ENCODE assay signal across 28 mouse cellular contexts in genomic region chr14:19739416-19740146, GRCm38 (mm10). TPM values are rescaled to one million over a fixed set of nuclear protein-coding genes. Genes with fewer than 3 reads are reported as not detected.
A peak's percentile ranks its signal among the peaks of the same experiment; 100 is the strongest.
DNase-seq lines count a peak whose midpoint lies in the region; ATAC-seq and TF ChIP-seq lines count a peak whose summit lies in the region.
"Had no signal": no experiment of that assay in that cellular context is flagged by ENCODE, and none has a peak within 500 bp of the region (broad histone marks: within the 10 kb centered on the region; RNA-seq: fewer than 3 reads in every experiment).

No protein-coding gene starts in this region.

- ATAC-seq in forebrain, postnatal 0 days = peak; percentile 86
- ATAC-seq in forebrain, embryonic 11.5 days (replicated peaks; ENCODE audit: low FRiP score) = no peak
- no peak for ATAC-seq in kidney, embryonic 14.5 days (ENCODE audit: low FRiP score, low TSS enrichment)
- ATAC-seq: inflammation-experienced regulatory T-cells, adult 6 months had no signal

- 23% methylated on average over 9 of the region's 9 CpGs for WGBS in forebrain, postnatal 0 days
- 45% methylated on average over 9 of the region's 9 CpGs for WGBS in forebrain, embryonic 11.5 days
- WGBS in kidney, adult 2 months = 44% methylated on average over 9 of the region's 9 CpGs
- 63% methylated on average over 9 of the region's 9 CpGs for WGBS in kidney, embryonic 14.5 days
- WGBS in heart, embryonic 10.5 days = 81% methylated on average over 9 of the region's 9 CpGs

- H3K9ac ChIP-seq in forebrain, postnatal 0 days = no peak overlapping the region
- H3K9ac ChIP-seq in forebrain, embryonic 11.5 days (ENCODE audit: low read length) = no peak overlapping the region
- no peak overlapping the region for H3K9ac ChIP-seq in kidney, embryonic 14.5 days (ENCODE audit: low read depth, low read length)
- H3K9ac ChIP-seq: embryonic facial prominence, embryonic 13.5 days; heart, embryonic 13.5 days; hindbrain, embryonic 12.5 days; liver, embryonic 15.5 days had no signal

- no peak for TF ChIP-seq CTCF in forebrain, postnatal 0 days (IDR thresholded peaks at IDR 0.05; ENCODE audit: low read depth)
- no peak for TF ChIP-seq CTCF in kidney, adult 2 months (conservative IDR thresholded peaks at IDR 0.05; ENCODE audit: insufficient read depth, insufficient read length, low read depth, low read length)

- no peak for DNase-seq in forebrain, postnatal 0 days
- DNase-seq in forebrain, embryonic 11.5 days (ENCODE audit: low spot score) = no peak
- DNase-seq in kidney, adult 2 months = peak; percentile 75
- peak; percentile 47 to 51 for DNase-seq in kidney, postnatal 36 days
- DNase-seq in c-Kit-positive CD71-positive TER-119-positive erythroid progenitor cells, embryonic 14.5 days (ENCODE audit: low spot score) = no peak
- no peak for DNase-seq in heart, embryonic 10.5 days (ENCODE audit: low spot score)
- DNase-seq: adrenal gland, adult 2 months; B cell, adult 2 months; cerebellum, adult 11-12 months; cerebellum, postnatal 25 days; gastrocnemius, postnatal 10 days; heart, adult 18-20 months; heart, postnatal 14 days; liver; lung, postnatal 10 days; thymus, adult 18-20 months; thymus, postnatal 4 days had no signal

- H3K4me3 ChIP-seq in forebrain, postnatal 0 days (ENCODE audit: low read depth, low read length) = no peak overlapping the region
- no peak overlapping the region for H3K4me3 ChIP-seq in forebrain, embryonic 11.5 days (ENCODE audit: low read depth, low read length)
- no peak overlapping the region for H3K4me3 ChIP-seq in kidney, adult 2 months (ENCODE audit: insufficient read depth, low read depth, low read length)
- H3K4me3 ChIP-seq in kidney, embryonic 14.5 days (ENCODE audit: low read length) = no peak overlapping the region
- H3K4me3 ChIP-seq in heart, embryonic 10.5 days = no peak overlapping the region
- H3K4me3 ChIP-seq: embryonic facial prominence, embryonic 13.5 days; erythroblast, embryonic 14.5 days; heart, embryonic 13.5 days; hindbrain, embryonic 12.5 days; limb, embryonic 10.5 days; liver, embryonic 15.5 days had no signal

- no peaks in the 10 kb centered on the region for H3K27me3 ChIP-seq in forebrain, postnatal 0 days (ENCODE audit: insufficient read depth, low read length)
- H3K27me3 ChIP-seq in forebrain, embryonic 11.5 days (ENCODE audit: control insufficient read depth, insufficient read depth, low read length) = no peaks in the 10 kb centered on the region
- H3K27me3 ChIP-seq in kidney, adult 2 months (replicated peaks; ENCODE audit: control insufficient read depth, insufficient read depth, low read length) = no peaks in the 10 kb centered on the region
- H3K27me3 ChIP-seq in kidney, embryonic 14.5 days (ENCODE audit: control insufficient read depth, insufficient read depth, low read length) = no peaks in the 10 kb centered on the region; the same call in 1 of the 2 replicates
- H3K27me3 ChIP-seq in heart, embryonic 10.5 days (ENCODE audit: insufficient read depth, poor library complexity, severe bottlenecking) = no peaks in the 10 kb centered on the region
- H3K27me3 ChIP-seq: CH12.LX; embryonic facial prominence, embryonic 13.5 days; heart, embryonic 13.5 days; hindbrain, embryonic 12.5 days; liver, embryonic 15.5 days had no signal

- no peaks in the 10 kb centered on the region for H3K4me1 ChIP-seq in forebrain, postnatal 0 days (ENCODE audit: insufficient read depth)
- H3K4me1 ChIP-seq in forebrain, embryonic 11.5 days (replicated peaks; ENCODE audit: control insufficient read depth, insufficient read depth, low read length) = peaks cover 1% of the 10 kb centered on the region; the same call in 1 of the 2 replicates
- H3K4me1 ChIP-seq in kidney, adult 2 months (ENCODE audit: control insufficient read depth, insufficient read depth, low read length) = 0 out of 2 replicates have a peak, but pooled peaks cover 4% of the 10 kb centered on the region
- H3K4me1 ChIP-seq in kidney, embryonic 14.5 days (ENCODE audit: control insufficient read depth, insufficient read depth, low read length) = peaks cover 17% of the 10 kb centered on the region
- peaks cover 14% of the 10 kb centered on the region; the same call in 1 of the 2 replicates for H3K4me1 ChIP-seq in heart, embryonic 10.5 days
- H3K4me1 ChIP-seq: liver, embryonic 15.5 days had no signal

- no peaks in the 10 kb centered on the region for H3K36me3 ChIP-seq in forebrain, postnatal 0 days (ENCODE audit: insufficient read depth)
- H3K36me3 ChIP-seq in forebrain, embryonic 11.5 days (ENCODE audit: control insufficient read depth, insufficient read depth, low read length) = no peaks in the 10 kb centered on the region
- H3K36me3 ChIP-seq in kidney, adult 2 months (ENCODE audit: control insufficient read depth, insufficient read depth, low read length) = no peaks in the 10 kb centered on the region
- H3K36me3 ChIP-seq in kidney, embryonic 14.5 days (ENCODE audit: control insufficient read depth, insufficient read depth, low read length) = no peaks in the 10 kb centered on the region
- H3K36me3 ChIP-seq in heart, embryonic 10.5 days = no peaks in the 10 kb centered on the region
- H3K36me3 ChIP-seq: embryonic facial prominence, embryonic 13.5 days; G1E; heart, embryonic 13.5 days; hindbrain, embryonic 12.5 days; limb, embryonic 10.5 days; liver, embryonic 15.5 days had no signal

- TF ChIP-seq POLR2A in kidney, adult 2 months (IDR thresholded peaks at IDR 0.05; ENCODE audit: low read depth, low read length) = no peak

- H3K4me2 ChIP-seq in forebrain, postnatal 0 days (ENCODE audit: low read depth) = no peak overlapping the region
- no peak overlapping the region for H3K4me2 ChIP-seq in forebrain, embryonic 11.5 days (ENCODE audit: low read depth, low read length, severe bottlenecking)
- H3K4me2 ChIP-seq in kidney, embryonic 14.5 days (replicated peaks; ENCODE audit: low read depth, low read length) = no peak overlapping the region
- H3K4me2 ChIP-seq: embryonic facial prominence, embryonic 13.5 days; heart, embryonic 13.5 days; hindbrain, embryonic 12.5 days; liver, embryonic 15.5 days; midbrain, embryonic 11.5 days had no signal

- no peak overlapping the region for H3K27ac ChIP-seq in forebrain, postnatal 0 days (ENCODE audit: low read depth, low read length)
- no peak overlapping the region for H3K27ac ChIP-seq in forebrain, embryonic 11.5 days (ENCODE audit: low read depth, low read length)
- H3K27ac ChIP-seq in kidney, adult 2 months (ENCODE audit: insufficient read depth, low read depth, low read length) = no peak overlapping the region
- peak overlapping the region; percentile 12; the same call in 1 of the 2 replicates for H3K27ac ChIP-seq in kidney, embryonic 14.5 days (ENCODE audit: low read depth, low read length)
- H3K27ac ChIP-seq in heart, embryonic 10.5 days = no peak overlapping the region
- H3K27ac ChIP-seq: heart, embryonic 13.5 days; hindbrain, embryonic 12.5 days; limb, embryonic 10.5 days; liver, embryonic 15.5 days had no signal

- H3K9me3 ChIP-seq in forebrain, postnatal 0 days (ENCODE audit: low read length) = no peaks in the 10 kb centered on the region
- no peaks in the 10 kb centered on the region for H3K9me3 ChIP-seq in forebrain, embryonic 11.5 days (ENCODE audit: control insufficient read depth, low read length)
- no peaks in the 10 kb centered on the region for H3K9me3 ChIP-seq in kidney, embryonic 14.5 days (ENCODE audit: control insufficient read depth, low read length)
- H3K9me3 ChIP-seq in heart, embryonic 10.5 days = no peaks in the 10 kb centered on the region
- H3K9me3 ChIP-seq: embryonic facial prominence, embryonic 13.5 days; G1E; heart, embryonic 13.5 days; hindbrain, embryonic 12.5 days; limb, embryonic 10.5 days; liver, embryonic 15.5 days had no signal

RNA-seq across cellular contexts. Expression of gene Nid2, which starts 11.5 kb away (rescaled TPM):
- total RNA-seq in forebrain, postnatal 0 days (2014; rRNA removed) = 17.3 and 26.8 TPM in 2 replicates
- 18.5 and 18.6 TPM in 2 replicates for polyA plus RNA-seq in forebrain, postnatal 0 days (2015; fragmentation: Nextera tagmentation; extraction: Ambion mirVana)
- 45.2 and 46.6 TPM in 2 replicates for polyA plus RNA-seq in forebrain, embryonic 11.5 days (2014; fragmentation: Nextera tagmentation; extraction: Ambion mirVana)
- 17.6 and 21.4 TPM in 2 replicates for polyA plus RNA-seq in kidney, adult 2 months (2012; rRNA removed)
- polyA plus RNA-seq in kidney, embryonic 14.5 days (2014; fragmentation: Nextera tagmentation; extraction: Ambion mirVana) = 74.3 and 95.7 TPM in 2 replicates
- 169 and 250 TPM in 2 replicates for polyA plus RNA-seq in heart, embryonic 10.5 days (2016; fragmentation: Nextera tagmentation; extraction: Ambion mirVana)

Comparison
In these comparisons a context has a peak if more than half of its experiments do, and no peak if none do; other contexts are left out.
1. DNase-seq: peak in kidney, adult 2 months (single experiment) and kidney, postnatal 36 days (2 of 2); none in forebrain, postnatal 0 days (single experiment), forebrain, embryonic 11.5 days (single experiment), c-Kit-positive CD71-positive TER-119-positive erythroid progenitor cells, embryonic 14.5 days (single experiment) and heart, embryonic 10.5 days (single experiment).